Mouse (Mus musculus): ENCODE measurements at regions not wholly inside any gene's neighbourhood (a gene's known extent, or its start where the extent isn't known, plus 50 kb on each side); places are given as distances from the start of the nearest gene placed in this dataset.

DNA sequence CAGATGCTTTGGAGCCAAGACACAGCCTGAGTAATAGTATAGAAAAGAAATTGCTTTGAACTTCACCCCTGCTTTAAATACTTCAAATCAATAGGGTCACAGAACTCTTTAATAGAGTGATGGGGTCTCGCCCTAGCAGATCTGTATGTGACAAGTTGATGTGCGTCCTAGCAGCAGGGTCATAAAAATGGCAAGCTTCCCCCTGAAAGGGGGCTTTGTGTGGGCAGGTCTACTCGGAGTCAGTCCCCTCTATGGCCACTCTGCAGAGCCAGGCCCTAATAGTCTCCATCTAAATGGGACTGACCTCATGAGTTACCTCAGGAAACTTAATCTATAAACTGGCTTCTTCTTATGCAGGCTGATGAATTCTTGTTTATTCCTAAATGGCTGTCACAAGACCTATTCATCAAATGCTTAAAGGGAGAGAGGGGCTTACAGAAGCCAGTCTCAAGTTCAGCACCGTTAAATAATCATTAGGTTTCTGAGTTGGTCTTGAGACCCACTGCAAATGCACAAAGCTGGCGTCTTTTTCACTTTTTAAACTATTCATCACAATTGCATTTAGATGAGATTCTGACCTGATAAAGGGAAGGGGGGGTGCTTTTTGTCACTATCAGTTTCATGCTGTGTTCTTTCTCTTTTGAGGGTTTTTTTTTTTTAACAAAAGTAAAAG lies 457.0 kb upstream of the Fam92a start:
- in situ Hi-C loops (cut with MboI, MseI): no loop called here

DNA sequence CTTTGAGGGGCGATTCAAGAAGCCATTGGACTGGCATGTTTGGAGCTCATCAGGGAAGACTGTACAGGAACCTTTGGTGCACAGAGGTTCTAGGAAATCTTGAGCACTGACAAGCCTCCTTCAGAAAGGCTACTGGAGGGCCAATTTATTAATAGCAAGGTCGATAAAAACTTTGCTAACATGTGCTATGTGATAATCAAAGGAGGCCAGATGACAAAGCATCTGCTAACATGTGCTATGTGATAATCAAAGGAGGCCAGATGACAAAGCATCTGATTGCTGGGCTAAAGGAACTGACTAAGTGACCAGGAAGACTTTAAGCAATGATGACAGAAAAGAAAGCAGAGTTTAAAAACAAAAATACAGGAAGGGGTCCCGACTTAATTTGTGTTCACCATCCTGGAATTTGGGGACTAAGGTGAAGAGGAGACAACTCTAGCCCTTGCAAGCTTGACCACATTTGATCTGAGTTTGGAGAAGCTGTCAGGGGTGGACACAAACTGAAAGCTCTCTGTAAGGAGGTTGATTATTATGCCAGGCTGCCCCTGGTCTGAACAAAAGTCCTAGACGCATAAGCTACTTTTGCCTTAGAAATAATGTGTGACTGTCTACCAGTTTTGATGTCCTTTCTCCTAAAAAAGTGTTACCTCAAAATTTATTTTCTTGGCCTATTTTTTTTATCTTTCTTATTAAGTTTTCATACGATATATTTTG lies 455.5 kb upstream of the Fam92a start:
- in situ Hi-C loops (cut with MboI, MseI): no loop called here

DNA sequence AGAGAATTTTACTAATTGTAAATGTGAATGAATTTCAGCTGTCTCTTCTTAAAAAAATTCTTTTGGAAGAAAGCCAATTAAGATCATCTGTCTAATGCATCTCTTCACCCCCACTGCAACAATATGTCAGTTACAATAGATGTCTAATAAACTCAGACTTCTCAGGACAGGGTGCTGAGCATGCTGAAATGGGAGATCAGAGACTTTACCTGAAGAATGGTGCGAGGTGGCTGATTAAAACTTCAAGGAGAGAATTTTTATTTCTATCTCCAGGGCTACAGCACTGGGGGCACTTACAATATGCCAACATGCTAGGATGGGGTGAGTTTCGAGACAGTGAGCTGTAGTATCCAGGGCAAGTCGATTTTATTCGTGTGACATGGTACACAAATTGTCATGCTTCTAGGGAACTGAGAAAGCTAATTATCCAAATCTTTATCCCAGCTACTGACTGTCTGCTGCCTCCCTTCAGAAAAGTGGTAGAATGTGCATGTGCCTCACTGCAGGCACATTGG lies 449.0 kb upstream of the Fam92a start:
- in situ Hi-C loops (cut with MboI, MseI): no loop called here

DNA sequence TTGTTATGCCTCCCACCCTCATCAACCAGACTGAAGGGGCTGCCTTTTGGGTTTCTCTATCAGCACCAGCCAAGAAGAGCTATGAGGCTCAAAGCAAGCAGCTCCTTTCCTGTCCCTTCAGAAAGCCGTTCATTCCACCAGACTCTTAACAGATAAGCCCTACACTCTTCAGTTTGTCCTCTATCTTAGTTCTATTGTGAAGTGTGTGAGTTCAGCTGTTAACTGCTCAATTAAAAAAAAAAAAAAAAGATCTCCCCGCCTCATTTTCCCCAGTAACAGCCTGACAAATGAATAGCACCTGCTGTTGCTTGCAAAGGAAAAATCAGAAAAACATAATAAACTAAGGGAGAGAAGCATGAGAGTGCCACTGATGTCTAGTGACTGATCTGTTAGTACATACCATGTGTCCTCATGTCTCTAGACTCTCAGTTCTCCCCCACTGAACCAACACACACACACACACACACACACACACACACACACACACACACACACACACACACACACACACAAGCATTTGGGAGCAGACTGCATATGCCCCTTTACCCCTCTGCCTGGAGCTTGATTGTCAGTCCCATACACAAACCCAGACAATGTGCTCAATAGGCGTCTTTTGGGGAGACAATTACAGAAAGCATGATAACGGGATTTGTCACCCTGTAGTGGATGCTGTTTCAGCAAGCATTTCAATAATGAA lies 448.4 kb upstream of the Fam92a start:
- in situ Hi-C loops (cut with MboI, MseI): no loop called here

DNA sequence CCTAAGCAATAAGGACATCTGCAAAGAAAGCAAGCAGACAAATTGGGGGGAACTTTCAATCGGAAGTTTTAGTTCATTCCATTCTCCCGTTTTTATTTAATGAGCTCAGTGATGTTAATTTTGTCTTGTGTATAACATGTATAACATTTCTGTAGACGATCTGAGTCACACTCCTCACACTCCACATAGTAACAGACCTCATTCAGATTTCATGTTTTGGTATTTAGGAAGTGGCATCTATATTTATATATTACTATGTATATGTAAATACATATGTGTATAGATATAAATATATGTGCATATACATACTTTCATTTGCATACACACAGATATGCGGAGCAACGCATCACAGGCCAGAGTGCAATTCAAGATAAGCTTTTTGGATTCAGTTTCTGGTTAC lies 444.9 kb upstream of the Fam92a start:
- in situ Hi-C loops (cut with MboI, MseI): no loop called here

DNA sequence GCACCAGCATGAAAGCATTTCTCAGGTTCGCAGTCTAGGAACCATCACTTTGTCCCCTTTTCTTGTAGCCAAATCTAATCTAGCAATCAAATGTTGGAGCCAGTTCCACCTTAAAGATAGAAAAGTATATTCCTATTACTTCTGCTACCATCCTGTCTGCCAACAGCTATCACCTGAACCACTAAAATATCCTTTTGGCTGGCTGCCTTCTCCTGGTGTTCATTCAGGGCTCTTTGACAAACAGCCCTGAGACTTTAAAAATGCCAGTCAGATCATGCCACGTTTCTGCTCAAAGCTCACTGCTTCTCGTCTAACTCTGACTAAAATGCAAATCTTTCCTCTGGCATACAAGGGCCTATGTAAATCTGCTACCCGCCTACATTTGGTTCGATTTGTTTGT lies 439.7 kb upstream of the Fam92a start:
- in situ Hi-C loops (cut with MboI, MseI): no loop called here

DNA sequence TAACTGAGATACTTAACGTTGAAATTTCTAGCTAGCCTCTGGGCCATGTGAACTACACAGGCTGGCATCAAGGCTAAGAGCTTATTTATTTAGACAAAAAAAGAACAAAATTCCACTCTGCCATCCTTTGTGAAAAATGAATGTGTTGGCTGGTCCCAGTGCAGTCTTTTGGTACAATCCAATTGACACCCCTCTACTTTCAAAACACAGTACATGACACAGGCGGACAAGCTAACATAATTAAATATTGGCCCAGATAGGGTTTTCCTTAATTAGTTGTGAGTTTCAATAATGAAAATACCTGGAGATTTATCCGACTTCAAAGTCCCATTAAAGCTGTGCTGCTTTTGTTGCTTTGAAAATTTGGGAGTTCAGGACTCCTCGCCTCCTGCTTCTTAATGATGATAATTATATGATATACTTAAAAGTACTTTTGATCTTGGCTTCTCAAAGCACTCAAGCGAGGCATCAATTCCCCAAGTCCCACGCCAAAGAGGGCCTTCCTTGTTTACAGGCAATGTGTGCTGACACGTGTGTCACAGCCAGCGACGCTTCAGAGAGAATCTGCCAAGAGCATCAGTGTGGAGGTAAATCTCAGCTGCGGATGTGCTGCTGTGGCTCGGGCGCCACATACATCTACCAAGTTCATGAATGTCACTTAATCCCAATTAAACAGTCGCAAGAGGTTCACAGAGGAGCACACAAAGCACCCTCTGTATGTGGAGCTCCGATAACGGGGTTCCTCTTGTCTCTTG lies 429.5 kb upstream of the Fam92a start:
- in situ Hi-C loops (cut with MboI, MseI): loop anchor here in 1 of 2 experiments (5.0 kb wide), 1 partner anchor 76 kb away; no protein-coding TSS in a partner anchor

DNA sequence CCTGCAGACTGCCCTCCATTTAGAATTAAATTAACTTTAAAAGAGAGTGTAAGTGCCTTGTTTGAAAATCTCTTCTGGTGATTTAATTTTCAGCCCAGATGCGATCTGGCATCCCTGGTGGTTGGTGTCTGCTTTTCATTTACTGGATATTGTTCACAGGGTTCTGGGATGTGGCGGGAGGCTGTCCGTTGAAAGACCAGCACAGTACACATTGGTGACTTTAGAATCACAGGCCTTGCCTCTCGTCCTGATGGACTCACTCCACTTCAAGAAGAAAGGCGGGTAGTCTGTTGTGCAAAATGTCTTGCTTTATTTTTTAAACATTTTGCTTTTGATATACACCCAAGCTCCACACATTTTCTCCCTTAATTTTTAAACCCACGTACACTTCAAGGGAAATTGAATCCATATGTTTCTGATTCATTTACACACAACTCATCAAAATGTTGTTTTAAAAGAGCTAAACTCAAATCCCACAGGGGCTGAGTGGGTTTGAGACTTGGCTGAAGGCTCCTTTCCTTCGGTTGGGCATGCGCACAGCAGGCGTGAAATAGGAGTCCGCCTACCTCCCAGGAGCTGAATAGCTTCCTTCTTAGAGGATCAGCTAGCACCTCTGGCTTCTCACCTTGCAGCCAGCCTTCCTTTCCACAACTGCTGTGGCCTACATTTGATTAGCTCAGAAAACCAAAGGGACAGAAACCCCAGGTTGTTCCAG lies 424.1 kb upstream of the Fam92a start:
- in situ Hi-C loops (cut with MboI, MseI): no loop called here

DNA sequence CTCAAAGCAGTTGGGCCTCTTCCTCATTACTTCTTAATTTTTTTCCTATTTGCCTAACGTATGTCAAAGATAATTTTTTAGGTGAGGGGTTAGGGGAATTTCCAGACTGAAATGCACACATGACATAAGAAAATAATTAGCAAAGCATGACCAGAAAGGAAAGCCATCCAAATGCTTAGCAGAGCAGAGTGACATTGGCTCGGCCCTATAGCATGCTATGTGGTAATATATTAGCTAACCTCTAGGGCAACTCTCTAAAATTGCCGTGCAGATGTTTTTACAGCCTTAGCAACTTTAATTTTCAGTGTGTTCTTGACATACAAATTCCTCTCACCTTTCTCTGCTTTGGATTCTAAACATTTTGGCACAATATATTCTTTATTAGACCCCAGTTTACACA lies 421.2 kb upstream of the Fam92a start:
- in situ Hi-C loops (cut with MboI, MseI): no loop called here

DNA sequence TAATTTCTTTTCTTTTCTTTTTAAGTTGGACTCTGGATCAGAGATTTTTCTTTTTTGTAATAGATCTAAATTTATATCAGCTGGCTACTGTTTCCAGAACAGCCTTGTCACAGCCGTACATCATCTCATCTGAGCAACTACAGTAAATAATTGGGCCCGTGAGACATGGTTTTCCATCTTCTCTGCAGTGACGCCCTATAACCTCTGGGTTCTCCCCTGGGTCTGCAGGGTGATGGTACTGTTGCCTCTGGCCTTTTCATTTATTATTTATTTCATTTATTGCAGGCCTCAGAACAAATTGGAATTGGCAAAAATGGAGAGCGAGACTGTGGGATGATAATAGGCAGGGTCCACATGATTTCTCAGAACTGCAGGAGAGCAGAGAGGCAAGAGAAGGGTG lies 406.3 kb upstream of the Fam92a start:
- in situ Hi-C loops (cut with MboI, MseI): no loop called here

DNA sequence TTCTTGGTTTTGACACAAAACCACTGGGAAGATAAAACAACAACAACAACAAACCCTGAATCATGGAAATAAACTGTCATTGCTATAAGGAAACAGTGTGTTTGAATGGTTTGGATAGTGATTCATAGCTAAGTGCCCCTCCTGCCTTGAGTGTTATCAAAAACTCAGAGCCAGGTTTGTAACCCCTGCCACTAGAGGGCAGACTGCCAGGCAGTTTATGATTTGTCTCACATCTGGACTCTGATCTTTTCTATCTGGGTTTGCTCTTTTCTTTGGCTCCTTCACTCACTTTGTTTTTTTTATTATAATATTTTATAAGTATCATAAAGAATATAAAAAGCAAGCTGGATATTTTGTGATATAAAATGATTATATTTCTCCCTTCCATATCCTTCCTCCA lies 400.1 kb upstream of the Fam92a start:
- in situ Hi-C loops (cut with MboI, MseI): no loop called here

DNA sequence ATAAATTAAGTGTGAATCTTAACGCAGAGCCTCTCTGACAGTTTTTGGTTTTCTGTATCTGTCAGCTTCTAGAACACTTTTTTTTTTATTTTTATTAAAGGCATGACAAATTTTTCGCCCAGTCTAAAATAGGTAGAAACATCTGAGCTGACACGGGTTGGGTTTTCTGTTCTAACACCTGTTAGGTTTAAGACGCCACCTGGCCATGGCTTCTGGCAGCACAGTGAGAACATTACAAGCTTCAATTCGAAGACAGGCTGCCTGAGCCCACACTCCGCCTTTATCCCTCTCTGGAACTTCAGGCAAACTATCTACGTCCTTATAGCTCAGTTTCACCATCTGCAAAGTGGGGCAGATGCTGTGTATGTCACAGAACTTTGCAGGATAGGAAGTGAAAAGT lies 398.9 kb upstream of the Fam92a start:
- in situ Hi-C loops (cut with MboI, MseI): no loop called here

DNA sequence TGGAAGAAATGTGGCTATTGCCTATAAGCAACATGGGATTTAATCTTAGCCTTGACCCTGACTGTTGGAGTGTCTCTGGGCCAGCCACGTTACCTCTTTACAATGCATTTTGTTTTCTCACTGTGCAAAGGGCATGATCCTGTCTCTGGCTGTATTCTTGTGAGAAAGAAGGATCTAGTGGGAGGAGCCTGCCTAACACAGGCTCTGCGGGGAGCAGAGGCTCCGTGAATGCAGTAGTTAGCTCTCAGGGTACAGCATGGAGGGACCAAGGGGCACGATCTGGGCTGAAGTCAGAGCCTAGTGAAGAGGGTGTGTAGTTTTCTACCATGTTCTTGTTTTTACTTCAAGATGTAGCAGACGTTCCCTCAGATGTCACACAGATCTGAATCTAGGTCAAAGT lies 395.8 kb upstream of the Fam92a start:
- in situ Hi-C loops (cut with MboI, MseI): no loop called here

DNA sequence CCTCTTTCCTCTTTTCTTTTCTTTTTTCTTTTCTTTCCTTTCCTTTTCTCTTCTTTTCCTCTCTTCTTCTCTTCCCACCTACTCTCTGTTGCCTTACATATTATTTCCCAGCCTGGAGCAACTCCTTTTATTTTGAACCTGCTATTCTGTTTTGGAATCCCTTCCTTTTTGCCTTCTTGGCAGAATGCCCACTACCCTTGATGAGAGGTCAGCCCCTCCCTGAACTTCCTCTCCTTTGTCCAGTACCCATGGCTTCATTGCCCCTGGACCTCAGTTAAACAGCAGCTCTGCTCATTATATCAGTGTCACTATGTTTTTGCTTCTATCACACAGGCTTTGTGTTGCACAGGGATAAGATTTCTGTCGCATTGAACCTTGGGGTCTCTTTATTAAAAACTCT lies 391.2 kb upstream of the Fam92a start:
- in situ Hi-C loops (cut with MboI, MseI): no loop called here

DNA sequence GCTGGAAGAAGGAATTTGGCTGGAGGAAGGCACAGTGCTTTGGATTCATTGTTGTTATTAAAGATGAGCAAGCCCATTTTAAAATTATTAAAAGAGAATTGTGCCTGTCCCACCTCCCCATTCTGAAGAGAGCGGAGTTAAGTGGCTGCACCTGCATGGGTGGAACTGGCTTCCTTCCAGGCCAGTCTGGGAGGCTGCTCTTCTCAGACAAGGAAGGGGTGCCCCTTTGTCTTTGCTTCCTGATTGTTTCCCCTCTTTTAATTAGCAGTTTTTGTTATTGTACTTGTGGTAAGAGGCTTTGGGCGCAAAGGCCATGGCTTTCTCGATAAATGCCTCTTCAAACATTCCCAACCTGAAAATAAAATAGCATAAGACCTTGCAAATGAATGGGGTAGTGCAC lies 388.7 kb upstream of the Fam92a start:
- in situ Hi-C loops (cut with MboI, MseI): no loop called here

DNA sequence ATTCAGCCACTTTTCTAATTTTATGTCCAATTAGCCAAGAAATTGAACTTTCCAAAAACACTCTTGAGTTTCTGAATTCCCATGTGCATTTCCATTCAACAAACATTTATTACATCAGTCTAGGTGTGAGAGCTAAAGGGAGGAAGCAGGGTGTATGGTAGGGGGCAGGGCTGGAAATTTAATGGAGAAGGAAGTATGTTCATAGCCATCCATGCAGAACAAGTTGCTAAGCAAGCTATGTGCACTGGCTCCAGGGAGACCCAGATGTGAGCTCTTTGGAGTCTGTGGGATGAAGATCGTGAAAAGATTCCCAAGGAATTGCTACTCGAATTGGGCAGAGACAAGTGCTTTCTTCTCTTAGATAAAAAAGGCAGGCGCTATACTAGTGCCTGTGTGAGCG lies 388.2 kb upstream of the Fam92a start:
- in situ Hi-C loops (cut with MboI, MseI): no loop called here

DNA sequence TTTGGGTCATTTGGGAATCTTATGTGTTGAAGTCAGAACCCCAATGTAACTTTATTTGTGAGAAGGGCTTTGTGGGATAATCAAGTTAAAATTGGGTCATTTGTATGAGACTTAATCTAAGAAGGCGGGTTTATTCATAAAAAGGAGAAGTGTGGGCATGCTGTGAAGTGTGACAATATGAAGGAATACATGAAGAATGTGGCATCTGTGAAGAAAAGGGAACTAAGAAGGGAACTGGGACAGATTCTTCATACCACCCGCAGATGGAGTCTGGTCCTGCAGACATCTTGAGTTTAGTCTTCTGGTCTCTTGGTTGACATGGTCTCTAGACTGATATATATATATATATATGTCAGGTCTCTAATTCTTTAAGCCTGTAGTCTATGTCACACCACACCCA lies 385.3 kb upstream of the Fam92a start:
- in situ Hi-C loops (cut with MboI, MseI): no loop called here

DNA sequence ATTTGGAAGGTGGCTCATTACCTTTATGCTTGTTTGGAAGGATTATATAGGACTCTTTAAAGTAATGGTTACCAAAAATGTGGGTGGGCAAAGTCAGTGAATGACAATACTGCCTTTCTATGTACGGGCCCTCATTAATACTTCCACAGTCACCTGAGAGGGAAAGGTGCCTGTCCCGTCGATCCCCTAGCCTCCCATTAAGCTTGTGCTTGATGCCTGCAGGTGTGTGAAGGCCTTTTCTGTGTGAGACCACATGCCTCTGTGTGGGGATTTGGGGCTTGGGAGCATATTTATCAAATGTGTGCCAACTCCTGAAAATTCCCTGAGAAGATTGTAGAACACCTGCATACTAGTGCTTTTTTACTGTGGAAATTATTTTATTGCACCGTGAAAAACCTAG lies 377.4 kb upstream of the Fam92a start:
- in situ Hi-C loops (cut with MboI, MseI): no loop called here

DNA sequence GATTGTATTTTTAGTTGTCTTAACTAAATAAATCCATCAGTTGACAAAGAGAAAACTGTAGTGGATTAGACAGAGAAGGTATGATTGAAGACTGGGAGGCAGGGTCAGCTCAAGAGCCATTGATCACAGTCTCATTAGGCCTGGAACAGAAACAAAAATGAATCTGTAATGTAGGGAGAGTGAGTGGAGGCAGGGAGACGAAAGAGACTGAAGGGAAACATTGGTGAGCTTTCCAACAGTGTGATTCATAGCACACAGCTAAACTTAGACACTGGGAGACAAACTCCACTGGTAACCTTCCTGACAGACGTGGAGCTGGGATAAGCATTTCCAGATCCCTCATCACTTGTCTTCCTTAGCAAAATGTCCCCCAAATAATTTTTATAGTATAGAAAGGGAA lies 372.1 kb upstream of the Fam92a start:
- in situ Hi-C loops (cut with MboI, MseI): no loop called here

DNA sequence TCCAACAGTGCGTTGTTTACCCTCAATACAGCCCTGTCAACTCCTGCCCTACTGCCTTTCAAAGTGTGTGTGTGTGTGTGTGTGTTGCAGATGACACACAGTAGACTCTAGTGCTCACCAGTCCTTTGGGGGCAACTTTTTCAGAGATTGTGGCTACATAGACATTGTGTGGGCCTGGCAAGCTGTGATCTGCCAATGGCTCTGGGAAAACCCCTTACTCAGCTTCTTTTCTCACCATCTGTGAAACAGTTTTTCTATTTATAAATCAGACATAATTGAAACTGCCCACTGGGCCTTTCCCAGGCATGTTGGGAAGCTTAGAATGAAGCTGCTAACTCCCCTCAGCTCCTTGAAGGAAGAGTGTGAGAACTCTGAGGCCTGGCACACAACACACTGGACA lies 369.7 kb upstream of the Fam92a start:
- in situ Hi-C loops (cut with MboI, MseI): no loop called here

DNA sequence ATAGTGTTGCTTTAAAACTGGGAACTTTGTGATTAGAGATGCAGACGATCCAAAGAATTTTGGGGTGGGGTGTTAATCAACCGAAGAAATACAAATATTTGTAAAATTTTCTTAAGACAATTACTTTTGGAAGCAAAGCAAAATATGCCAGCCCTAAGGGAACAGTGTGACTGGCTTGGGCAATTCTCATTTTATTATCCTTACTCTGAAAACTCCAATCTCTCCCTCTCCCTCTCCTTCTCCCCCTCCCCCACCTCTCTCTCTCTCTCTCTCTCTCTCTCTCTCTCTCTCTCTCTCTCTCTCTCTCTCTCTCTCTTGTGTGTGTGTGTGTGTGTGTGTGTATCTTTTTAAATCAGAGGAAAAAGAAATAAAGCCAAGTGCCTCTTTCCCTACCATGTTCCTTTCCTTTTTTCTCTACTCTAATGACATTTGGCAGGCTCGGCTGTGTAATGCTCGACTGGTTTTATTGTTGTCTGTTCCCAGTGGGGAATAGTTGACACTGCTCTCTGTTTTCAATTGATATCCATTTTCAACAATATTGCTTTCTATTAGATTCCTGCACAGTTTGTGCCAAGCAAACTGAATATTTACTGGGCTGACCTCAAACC lies 367.5 kb upstream of the Fam92a start:
- in situ Hi-C loops (cut with MboI, MseI): no loop called here
